Mouse (Mus musculus) adrenal gland, adult 18-20 months (tissue): ENCODE data around the gene Tgm6. TPM values are rescaled to one million over a fixed set of nuclear protein-coding genes. Genes with fewer than 3 reads are reported as not detected.

Source experiments
- DNase-seq, 2 experiments: peaks; one replicate each; pipeline ENCODE4 v3.0.0; 2021 to 2022; ENCODE audit warnings: low spot score in 2 of 2
- total RNA-seq, 2 experiments: library from RNA; stranded (reverse); gene quantifications; 1 replicate in 1 of 2; 2 replicates in 1 of 2; pipeline ENCODE4 v1.2.3; 2021

Gene Tgm6
- total RNA-seq, 2 experiments from 2014 or later: not detected

DNA sequence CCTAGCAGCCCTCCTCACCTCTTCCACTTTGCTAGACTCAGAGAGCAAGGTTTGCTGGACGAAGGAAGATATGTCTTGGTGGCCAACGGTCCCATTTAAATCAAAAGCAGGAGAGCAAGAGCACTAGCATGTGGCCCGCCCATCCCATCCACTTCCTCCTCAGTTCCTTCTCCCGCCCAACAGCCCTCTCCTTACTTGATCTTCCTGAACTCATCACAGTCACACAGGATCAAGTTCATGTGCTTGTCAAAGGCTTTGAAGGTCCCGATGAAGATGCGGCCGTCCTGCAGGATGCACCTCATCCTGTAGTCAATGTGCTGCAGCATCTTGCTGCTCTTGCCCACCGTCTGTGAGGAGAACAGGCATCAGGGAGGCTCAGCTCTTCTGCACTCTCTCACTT is 64.6 kb downstream of the Tgm6 start:
- no peak for DNase-seq

GRCm38 (mm10) chr2:130178381-130178705 is 66.1 kb downstream of the Tgm6 start:
- DNase-seq: no peak

DNA sequence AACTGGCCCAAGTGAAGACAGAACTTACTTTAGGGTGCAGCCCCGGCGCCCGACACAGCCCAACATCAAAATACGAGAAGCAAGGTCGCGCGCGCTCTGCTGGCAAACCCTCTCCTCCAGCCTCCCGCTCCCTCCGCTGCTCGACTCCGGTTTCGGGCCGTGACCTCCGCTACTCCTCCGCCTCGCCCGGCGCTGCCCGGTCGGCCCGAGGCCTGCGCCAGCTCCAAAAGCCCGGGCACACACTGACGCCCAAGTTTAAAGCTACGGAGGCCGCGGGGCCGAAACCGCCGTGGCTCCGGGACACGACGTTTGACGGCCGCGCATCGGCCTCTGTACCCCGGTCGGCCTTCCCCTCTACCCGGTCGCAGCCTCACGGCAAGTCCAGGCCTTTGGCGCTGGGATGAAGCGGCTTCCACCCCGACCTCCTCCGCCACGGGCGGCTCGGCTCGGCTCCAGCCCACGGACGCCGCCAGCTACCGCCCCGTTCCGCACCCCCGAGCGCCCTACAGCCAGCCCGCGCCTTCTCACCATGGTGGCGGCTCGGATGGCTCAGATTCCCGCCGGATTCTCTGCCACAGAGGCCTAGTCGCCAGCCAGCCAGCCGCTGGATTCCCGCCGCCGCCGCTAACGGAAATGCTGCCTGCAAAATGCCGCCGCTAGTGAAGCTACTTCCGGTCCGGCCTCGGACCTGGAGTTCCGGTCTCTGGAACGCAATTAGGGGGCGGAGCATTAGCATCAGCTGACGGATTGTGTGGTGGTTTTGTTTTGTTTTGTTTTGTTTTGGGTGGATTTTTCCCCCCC is 66.7 kb downstream of the Tgm6 start, which contains the start of gene Snrpb:
Snrpb (minus strand) TSS at position 698 of the 801 bp plus-strand sequence.
- peak; percentile 84 to 86 for DNase-seq

DNA sequence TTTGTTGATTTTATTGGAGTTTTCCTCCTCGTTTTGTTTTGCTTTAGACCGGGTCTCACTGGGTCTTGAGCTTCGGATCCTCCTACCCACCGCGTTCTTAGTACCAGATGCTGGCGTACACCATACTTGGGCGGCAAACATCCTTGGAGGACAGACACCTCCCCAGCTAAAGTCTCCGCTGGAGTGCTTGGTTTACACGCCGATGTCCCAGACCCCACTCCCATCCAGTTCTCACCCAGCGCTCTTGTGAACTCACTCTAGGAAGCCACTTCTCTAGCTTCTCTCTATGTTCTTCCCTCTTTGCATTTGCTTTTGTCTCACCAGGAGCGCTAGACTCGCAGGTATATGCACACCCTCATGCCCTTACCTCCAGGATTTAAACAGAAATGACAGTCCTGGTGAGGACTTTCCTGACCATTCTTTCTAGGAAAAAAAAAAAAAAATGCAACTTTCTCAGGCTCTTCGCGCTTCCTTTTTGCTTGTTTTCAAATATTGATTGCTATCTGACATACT is 67.3 kb downstream of the Tgm6 start:
- no peak for DNase-seq

GRCm38 (mm10) chr2:130188391-130188790 is 76.2 kb downstream of the Tgm6 start:
- no peak for DNase-seq

DNA sequence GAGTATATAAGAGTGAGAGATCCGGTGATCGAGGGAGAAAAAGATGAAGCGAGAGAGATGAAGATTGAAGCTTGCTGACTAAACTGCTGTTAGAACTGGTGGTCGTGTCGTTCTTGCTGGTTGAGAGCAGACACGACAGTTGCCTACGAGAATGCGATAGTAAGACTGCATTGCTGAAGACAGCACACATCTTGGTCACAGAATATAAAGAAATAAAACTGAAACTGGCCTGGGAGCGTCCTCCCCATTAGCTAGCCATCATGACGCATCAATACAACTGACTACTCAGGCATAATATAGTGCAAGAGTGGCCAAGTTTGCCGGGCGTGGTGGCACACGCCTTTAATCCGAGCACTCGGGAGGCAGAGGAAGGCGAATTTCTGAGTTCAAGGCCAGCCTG is 82.7 kb downstream of the Tgm6 start, which contains the start of gene Tmc2:
Tmc2 (plus strand) TSS at position 301 of the 400 bp plus-strand sequence.
- no peak for DNase-seq

DNA sequence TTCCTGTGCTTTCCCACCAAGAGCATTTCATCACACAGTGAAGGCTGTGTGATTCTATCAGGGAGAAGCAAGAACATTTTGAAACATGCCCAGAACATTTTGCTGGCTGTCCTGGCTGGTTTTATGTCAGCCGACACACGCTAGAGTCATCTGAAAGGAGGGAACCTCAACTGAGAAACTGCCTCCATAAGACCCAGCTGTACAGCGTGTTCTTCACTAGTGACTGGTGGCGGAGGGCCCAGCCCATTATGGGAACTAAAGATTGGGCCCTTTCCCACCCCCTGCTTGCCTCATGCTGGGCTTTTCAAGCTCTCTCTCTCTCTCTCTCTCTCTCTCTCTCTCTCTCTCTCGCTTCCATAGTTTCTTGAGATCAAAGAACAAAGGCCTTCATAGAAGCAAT is 88.7 kb downstream of the Tgm6 start:
- no peak for DNase-seq

Other genes with a start within 250 kb of the Tgm6 start
- gene Tgm3, start 100.1 kb upstream of the Tgm6 start, total RNA-seq: 1 to 10 TPM in 1 of 2 experiments, under 1 TPM in 1; 0.10 to 5.3 TPM
- gene Snrpb, start 67.0 kb downstream of the Tgm6 start, total RNA-seq: 100 to 1,000 TPM; 168 to 170 TPM
- not detected for gene Tmc2, start 82.8 kb downstream of the Tgm6 start, total RNA-seq
- gene Nop56, start 162.0 kb downstream of the Tgm6 start, total RNA-seq: 100 to 1,000 TPM; 118 to 134 TPM
- 100 to 1,000 TPM; 406 to 739 TPM for gene Idh3b, start 172.1 kb downstream of the Tgm6 start, total RNA-seq
- gene Ebf4, start 182.8 kb downstream of the Tgm6 start, total RNA-seq: 1 to 10 TPM; 3.7 to 4.4 TPM